Mouse (Mus musculus): Measurements from ENCODE around the gene Galnt7.

Galnt7 gene

DNA sequence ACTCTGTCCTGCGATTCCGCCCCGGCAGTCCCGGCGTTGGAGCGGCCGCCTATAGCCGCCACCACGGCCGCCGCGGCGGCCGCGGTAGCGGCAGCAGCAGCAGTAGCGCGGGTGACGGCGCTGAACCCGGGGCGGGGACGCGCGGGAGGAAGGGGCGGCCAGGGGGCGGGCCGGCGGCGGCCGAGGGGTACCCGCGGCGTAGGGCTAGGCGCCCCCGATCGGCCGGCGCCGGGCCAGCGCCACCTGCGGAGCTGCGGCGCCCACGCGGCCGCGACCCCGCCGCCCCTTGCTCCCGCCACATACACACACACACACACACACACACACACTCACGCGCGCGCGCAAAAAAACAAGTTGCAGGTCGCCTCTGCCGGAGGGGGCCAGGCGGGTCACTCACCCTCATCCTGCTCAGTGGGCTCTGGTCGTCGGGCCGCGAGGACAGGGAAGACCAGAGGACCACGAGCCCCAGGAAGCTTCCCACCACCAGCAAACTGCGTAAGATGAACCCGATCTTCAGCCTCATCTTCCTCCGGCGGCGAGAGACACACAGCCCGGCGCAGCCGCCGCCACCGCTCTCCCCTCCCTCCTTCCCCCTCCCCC lies at the start of gene Galnt7:
Gene Galnt7 (minus strand): TSS at position 577 of the 600 bp plus-strand sequence.
- DNase-seq (ENCODE audit: low spot score) = peak; percentile 80

DNA sequence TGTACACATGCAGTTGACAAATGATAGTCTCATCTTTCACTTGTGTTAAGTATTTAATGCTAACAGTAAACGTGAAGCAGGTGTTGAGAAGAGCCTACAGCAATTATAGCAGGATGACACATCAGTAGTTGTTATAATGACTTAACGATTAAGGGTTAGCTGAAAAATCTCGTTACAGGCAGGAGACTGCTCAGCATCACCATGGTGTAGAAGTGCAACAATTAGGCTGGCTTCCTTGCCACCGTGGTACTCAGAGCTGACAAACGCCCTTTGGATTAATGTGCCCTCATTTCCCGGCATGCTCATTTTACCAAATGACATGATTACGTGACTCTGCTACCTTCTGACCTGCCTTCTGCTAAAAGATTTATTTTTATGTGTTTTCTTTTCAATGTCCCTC lies 35.8 kb upstream of the Galnt7 start:
- no peak for DNase-seq (ENCODE audit: low spot score)

DNA sequence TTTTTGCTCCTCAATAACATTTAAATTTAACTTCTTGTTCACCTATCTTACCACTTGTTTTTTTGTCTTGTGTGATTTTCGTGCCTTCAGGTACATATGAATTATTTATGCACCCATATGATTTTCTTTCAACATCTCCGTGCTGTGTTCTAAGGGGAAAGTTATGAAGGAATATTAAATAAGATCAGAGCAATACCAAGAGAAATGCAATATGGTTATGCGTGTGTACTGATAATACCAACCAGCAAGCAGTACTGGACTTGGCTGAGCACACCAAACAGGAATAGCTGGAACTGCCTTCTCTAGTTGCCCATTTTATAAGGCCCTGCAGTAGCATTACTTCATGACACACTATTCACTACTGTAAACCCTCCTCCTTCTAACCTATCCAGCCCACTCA lies 33.0 kb upstream of the Galnt7 start:
- DNase-seq (ENCODE audit: low spot score) = no peak

DNA sequence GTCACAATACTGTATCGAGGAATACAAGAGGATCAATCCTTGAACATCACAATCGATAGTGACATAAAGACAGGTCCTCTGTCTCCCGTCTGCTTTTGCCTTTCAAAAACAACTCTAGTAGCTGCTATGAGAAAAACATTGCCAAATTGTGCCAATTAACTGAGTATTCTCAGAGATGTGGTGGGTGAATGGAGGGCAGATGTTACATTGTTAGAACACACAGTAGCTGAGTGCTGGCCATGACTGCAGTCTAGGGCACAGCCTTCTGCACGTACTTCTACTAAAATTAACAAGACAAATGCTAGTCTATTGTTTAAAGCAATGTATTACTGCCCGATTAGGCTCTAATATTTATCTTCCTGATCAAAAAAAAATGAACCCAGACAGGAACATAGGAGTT lies 27.2 kb upstream of the Galnt7 start:
- DNase-seq (ENCODE audit: low spot score) = no peak

DNA sequence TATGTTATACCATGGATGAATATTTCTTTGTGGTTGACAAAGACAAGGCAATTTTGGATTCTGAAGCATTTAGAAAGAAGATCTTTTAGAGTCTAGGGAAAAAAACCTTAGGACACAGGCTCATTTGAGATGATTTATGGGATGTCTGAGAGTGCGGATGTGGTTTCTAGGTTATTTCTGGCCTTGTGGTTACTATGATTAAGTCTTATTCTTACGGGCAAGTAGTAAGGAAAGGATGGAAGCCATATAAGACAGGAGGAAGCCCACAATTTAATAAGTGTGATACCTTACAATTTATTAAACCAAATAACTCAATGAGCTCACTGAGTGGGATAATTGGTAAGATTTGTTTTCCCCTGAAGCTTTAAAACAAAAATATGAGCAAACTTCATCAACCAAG lies 11.3 kb upstream of the Galnt7 start:
- DNase-seq (ENCODE audit: low spot score) = no peak

DNA sequence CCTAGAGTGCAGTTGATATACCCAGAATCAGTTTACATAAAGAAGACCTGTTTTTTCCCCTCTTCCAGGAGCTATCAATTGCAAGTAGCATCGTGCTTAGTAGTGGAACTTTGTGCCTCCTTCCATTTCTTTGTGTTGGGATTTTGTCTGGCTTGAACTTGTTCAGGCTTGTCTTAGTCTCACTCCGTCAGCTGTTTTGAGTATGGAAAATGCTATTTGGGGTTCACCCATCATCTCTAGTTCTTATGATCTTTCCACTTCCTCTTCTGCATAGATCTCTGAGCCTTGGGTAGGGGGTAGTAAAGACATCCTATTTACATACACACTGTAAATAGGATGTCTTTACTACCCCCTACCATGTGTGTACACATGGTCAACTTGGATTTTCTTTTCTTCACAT lies 7.2 kb upstream of the Galnt7 start:
- no peak for DNase-seq (ENCODE audit: low spot score)

DNA sequence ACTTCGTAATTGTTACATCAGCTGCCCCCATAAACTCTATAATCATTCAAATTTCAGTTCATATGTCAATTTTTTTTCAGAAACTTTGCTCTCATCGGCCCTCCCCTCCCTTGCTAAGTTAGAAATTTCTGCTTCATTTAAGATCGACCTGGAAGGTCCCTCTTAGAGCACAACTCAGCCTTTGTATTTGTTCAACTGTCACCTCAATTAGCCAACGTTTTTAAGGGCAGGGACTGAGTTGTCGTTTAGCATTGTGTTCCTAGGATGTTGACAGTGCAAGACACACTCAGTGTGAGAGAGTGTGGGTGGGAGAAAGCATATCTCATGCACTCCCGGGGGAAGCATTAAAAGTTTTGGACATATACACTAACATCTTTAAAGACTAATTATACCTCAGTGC lies 3.6 kb upstream of the Galnt7 start:
- peak; percentile 17 for DNase-seq (ENCODE audit: low spot score)

DNA sequence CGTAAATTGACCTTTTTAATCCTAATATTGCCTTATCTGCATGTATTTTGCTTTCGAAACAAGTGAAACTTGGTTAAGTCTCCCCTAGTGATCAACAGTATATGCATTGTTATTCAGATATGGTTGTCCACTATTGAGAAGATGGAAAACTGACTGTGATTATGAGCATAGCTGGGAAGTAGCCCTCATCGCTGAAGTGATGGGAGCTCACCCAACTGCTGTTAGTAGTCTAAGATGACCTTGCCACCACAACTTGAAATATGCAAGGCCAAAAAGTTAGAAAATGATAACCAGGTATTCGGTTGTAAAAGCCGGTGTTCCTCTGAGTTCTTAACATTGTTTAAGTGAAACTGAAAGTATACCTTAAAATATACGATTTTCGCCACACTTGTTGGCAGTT lies 1.3 kb upstream of the Galnt7 start:
- no peak for DNase-seq (ENCODE audit: low spot score)

DNA sequence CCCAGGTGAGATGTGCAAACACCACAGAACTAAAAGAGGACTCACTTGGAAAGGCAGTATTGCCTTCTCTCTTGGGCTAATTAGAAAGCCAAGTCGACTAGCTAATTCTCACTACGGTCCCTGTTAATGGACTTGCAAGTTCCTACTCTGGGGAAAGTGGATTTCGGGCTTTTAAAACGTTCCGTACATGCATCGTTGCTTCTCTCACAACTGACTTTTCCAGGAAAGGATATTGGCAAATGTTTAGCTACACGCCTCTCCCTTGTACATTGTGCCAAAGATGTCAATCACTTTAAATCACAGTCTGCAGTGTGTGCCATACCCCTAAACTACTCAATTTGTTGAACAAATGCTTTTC lies 915 bp upstream of the Galnt7 start:
- DNase-seq (ENCODE audit: low spot score) = peak; percentile 25

DNA sequence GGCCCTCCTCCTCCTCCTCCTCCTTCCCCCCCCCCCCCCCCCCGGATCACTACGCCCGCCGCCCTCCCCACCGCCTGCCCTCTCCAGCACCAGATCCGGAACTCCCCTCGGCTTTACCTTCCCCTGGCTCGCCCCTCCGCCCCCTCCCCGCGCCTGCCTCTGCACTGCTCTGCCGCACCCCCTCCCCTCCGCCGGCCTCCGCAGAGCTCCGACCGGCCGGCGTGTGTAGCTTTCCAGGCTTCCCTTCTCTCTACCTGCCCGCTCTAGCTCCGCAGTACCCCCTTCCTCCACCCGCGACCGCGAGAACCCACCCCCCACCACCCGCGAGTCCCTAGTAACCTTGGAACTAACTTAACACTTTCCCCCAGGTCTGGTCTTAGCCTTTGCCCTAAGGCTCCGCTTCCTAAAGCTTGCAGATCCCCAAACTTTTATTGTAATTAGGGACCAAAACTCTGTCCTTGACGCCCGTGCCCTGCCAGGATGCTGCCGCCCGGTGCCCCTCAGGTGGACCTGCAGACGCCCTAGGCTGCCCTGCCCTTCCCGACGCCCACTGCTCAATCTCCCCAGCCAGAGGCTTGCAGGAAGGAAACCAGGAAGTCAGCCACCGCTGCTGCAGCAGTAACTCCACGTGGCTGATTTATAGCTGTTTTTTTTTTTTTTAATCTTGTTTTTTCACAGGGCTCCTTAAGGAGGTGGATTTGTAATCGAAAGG lies 380 bp upstream of the Galnt7 start:
- DNase-seq (ENCODE audit: low spot score) = peak; percentile 79

DNA sequence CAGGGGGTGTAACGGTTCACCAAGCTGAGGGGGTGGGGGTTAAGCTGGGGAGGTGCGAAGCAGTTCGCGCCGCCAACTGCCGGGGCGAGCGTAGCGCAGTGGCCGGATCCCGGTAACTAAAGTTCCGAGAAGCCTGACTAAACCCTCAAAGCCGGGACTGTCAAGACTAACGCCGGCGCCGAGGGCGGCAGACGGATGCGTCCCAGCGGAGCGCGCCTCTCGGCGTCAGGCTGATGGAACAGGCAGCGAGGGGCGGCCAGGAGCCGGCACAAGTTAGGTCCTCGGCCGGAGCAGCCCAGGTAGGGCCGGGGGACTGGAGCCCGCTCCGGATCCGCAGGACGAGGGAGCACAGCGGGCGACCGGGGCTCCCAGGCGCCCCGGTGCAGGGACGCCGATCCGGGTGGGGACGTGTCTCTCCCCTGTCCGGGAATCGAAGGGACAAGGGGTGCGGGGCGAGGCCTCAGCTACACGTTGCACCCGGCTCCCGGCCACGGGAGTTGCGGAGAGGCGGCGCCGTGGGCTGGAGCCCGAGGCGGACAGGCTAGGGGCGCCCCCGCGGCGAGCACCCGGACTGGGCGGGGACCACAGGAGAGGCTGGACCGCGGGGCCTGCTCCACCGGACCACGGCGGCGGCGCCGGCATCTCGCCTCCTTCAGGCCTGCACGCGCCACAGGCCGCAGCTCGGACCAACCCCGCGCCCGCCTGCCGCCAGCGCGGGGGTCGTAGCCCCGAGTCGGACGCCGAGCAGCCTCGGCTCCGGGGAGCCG lies 960 bp downstream of the Galnt7 start:
- DNase-seq (ENCODE audit: low spot score) = peak; percentile 73

DNA sequence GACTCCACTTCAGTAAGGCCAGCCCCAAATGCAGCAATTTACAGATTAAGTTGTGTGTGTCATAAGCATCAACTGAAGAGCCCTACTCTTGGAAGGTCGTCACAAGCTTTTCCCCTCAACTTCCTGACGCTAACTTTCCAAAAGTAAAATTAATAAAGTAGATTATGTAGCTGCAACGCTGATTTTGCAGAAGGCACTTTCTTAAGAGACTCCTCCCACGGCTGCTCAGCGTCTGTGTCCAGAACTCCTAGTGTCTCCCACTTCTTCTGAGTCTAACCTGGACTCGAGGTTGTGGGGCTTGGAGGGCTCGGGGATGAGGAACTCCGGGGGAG lies 1.5 kb downstream of the Galnt7 start:
- no peak for DNase-seq (ENCODE audit: low spot score)

DNA sequence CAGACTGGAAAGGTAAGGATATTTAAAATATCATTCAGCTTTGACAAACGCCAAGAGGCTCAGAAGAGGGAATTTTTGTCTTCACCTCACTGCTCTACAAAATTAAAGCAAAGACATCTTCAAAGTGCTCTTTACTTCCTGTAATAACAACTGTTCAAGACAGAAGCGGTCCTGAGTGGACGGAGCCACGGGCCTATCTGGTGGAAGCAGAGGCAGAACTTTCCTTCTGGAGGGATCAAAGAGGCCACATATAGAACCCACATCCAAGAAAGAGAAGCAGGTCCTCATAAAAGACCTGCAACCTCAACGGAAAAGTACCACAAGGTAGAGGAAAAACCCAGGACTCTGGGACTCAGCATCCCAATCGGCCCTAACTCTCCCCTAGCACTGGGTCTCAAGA lies 2.6 kb downstream of the Galnt7 start:
- no peak for DNase-seq (ENCODE audit: low spot score)

DNA sequence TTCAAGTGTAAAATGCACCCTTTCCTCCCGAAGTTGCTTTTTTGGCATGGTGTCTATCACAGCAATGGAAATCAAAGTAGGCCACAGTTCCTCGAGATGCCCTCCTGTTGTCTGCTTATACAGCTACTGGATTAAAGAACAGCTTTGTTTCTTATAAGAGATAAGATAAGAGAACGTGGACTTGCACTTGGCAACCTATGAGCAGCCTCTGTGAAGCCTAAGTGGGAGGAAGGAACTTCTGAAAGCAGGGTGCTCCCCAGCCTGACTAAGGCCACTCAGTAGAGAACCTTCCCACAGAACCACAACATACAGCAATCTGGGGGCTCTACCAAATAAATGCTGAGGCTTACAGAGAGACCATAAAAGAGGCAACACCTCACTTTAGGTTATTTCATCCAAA lies 5.3 kb downstream of the Galnt7 start:
- DNase-seq (ENCODE audit: low spot score) = no peak

DNA sequence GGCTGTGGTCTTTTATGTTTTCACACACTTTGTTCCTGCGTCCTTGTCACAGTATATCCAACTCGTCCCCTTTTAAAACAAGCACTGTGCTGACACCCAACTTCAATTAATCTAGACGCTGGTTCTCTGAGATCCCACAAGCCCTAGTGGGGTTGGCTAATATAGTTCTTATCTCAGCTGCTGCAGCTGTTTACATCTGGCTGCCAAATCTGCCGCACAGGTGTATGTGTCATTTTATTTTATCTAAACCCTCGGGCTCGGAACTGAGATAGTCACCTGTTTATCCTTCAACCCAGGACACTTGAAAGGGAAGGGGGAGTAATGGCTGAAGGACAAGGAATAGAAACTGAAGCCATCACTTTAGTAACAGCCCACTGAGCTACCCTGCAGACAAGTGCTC lies 8.6 kb downstream of the Galnt7 start:
- no peak for DNase-seq (ENCODE audit: low spot score)

DNA sequence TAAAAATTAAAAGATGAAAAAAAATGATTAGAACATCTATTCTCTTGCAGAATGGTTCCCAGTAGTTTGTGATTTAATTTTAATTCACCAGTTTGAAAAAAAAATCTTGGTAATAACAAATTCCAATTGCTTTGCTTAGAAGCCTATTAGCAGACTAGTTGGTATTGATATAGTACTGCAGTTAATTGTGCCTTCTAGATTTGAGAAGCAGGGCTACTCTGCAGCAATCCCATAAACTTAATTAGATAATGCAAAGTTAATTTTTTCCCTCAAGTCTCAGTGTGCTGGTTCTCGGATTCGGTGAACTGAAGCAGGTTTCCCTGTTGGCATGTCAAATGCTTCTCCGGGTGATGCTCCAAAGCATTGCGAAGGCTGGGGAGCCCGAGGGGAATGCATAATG lies 10.1 kb downstream of the Galnt7 start:
- no peak for DNase-seq (ENCODE audit: low spot score)

DNA sequence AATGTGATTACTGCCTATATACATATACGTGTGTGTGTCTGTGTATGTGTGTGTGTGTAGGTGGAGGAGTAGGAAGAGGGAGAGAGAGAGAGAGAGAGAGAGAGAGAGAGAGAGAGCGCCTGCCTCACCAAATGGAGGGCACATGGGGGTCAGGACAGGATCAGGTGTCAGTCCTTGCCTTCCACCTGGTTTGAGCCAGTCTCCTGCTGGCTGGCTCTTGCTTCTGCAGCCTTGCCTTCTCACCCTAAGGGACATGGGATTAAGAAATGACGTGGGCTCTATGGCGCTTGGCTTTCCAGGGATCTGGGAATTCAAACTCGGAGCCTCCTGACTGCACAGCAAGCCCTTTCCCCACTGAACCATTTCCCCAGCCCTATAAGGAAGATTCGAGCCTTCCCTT lies 13.9 kb downstream of the Galnt7 start:
- no peak for DNase-seq (ENCODE audit: low spot score)

DNA sequence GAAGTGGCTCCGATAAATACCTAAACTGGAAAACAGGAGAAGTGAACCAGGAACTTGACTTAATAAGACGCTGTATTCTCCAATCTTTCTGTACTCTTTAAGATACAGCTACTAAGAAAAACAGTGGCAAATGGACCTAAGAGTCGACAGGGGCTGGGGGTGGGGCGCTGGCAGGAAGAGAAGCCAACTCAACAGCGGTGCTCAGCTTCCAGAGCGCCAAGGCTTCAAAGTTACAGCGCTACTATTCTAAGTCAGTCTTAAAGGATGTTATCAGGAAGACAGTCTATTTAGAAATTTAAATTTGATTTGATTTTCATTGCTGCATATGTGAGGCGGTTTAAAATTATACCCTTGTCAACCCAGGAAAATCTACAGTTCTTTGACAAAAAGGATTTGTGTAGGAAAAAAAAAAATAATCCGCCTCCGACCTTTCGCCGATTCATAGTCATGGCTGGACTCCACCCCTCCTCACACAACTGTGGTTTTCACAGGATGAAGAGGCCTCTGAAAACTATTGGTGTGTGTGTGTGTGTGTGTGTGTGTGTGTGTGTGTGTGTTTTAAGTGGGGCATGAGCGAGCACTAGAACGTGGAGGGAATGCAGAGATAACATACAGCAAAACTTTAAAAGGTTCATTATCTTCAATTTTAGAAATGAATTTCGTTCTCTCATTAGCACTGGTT lies 15.1 kb downstream of the Galnt7 start:
- no peak for DNase-seq (ENCODE audit: low spot score)

DNA sequence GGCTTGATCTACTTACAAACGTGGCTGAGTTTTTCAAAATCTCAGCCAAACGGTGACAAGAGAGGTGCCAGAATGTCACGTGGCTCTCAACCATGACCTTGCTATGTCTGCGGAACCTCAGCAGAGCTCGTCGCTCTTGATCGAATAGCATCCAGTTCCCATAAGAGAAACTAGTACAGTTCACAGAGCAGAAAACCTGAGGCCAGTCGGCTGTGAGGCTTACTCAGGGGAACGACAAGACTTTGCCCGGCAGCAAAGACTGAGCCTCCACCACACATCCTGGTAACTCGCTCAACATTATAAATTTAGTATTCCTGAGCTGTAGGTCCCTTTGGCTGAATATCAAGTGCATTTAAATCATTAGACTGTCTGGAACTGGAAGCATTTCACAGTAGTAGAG lies 16.1 kb downstream of the Galnt7 start:
- no peak for DNase-seq (ENCODE audit: low spot score)

DNA sequence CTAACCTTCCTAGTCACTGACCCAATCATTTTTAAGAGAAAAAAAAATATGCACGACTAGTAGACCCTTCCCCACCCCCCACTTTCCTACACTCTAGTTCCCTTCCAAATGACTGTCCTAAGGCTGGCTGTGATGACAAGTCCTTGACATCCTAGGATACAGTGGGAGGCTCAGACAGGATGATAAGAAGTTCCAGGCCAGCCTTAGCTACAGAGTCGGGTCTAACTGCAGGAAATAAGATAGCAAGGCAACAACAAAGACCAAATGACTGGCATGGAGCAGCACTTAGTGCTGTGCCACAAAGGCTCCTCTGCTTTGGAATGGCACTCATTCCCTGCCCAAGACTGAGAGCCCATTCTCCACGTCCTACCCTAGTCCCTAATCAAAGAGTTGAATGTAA lies 16.6 kb downstream of the Galnt7 start:
- no peak for DNase-seq (ENCODE audit: low spot score)

DNA sequence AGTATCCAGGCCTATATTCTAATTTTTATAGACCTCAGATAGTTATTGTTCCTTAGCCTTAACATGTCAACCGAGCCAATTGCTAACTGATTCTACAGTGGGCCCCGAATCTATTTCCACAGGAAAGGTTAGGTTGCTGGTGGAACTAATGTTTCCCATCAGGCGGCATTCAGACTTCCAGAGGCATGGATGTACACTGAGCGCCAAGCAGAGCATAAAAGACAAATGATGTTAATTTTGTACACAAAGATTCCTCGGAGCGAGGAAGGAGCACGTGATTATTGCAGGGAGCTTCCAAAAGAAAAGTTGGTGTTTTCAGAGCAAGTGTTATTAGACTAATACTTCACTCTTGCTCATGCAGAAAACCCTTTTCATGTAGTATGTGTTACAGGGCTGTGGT lies 21.1 kb downstream of the Galnt7 start:
- DNase-seq (ENCODE audit: low spot score) = no peak

DNA sequence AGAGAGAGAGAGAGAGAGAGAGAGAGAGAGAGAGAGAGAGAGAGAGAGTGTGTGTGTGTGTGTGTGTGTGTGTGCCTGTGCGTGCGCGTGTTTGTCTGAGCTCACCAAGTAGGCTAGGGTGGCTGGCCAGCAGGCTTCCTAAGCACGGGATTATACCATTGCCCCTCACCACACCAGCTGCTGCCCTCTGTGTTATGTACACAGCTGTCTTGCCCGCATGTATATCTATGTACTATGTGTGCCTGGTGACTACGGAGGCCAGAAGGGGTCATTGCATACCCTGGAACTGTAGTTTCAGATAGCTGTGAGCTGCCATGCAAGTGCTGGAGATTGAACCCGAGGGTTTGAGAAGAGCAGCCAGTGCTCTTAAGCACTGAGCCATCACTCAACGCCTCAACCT lies 22.7 kb downstream of the Galnt7 start:
- no peak for DNase-seq (ENCODE audit: low spot score)
